Mouse (Mus musculus): ENCODE measurements around the gene Spns3. TPM values are rescaled to one million over a fixed set of nuclear protein-coding genes. Genes with fewer than 3 reads are reported as not detected.

Gene Spns3
- total and polyA plus RNA-seq, 3 experiments, result 0.11 TPM; not detected in 2

DNA sequence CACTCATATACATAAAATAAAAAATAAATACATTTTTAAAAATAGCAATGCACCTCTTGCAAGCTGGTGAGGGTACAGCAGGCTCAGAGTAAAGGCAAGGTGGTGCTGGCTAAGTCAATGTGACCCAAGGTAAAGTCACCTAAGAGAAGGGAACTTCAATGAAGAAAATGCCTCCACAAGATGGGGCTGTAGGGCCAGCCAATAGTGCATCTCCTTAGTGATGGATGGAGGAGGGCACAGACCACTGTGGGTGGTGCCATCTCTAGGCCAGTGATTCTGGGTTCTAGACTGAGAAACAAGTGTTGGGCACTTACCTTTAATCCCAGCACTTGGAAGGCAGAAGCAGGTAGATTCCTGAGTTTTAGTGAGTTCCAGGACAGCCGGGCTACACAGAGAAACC is 23.5 kb upstream of the Spns3 start:
- no peak for ATAC-seq (ENCODE audit: extremely low read depth, insufficient number of reproducible peaks, low FRiP score, poor library complexity, severe bottlenecking)

DNA sequence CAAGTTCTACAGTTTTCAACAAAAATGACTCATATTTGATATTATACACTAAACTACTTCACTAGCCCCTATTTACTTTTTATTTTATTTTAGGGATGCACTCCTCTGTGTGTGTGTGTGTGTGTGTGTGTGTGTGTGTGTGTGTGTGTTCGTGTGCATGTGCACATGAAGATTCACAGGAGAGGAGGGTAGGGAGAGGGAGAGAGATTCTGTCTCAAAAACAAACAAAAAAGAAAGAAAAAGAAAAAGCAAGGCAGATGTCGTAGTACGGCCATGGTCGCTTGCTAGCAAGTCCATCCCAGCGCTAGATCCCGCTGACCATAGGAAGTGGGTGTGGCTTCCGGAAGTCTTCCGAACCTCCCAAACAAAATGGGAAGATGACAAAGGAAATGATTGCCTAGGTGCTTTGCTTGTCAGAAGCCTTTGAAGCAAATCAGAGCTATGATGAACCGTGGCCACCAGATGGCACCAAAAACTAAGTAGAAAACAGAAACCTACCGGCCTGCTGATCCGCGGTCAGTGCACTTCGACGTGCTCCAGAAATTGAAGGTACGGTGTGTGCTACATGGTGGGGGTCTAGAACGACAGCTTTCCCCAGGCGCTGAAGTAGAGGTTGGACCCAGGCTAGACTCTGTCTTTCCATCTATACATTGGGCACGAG is 20.1 kb upstream of the Spns3 start:
- Histone ChIP-seq H3K27me3 (ENCODE audit: insufficient read depth, low read length) (peaks cover 12% of the 10 kb centered on the region), H3K4me1 (ENCODE audit: insufficient read depth, low read depth, low read length) (peaks cover 23% of the 10 kb centered on the region), H3K9me3 (replicated peaks) (no peaks in the 10 kb centered on the region), H3K36me3 (replicated peaks) (no peaks in the 10 kb centered on the region), H3K4me3 (ENCODE audit: low read depth, low read length) (no peak overlapping the region; the same call in 1 of the 2 replicates)
- ATAC-seq (ENCODE audit: extremely low read depth, insufficient number of reproducible peaks, low FRiP score, poor library complexity, severe bottlenecking), result peak; percentile 28; the same call in 1 of the 2 replicates
- TF ChIP-seq TAL1 (conservative IDR thresholded peaks at IDR 0.05; ENCODE audit: low read depth, low read length), result no peak
- peak; percentile 57; the same call in 1 of the 2 replicates for TF ChIP-seq CTCF (IDR thresholded peaks at IDR 0.05; ENCODE audit: low read depth, low read length)
- no peak for TF ChIP-seq GATA2 (IDR thresholded peaks at IDR 0.05; ENCODE audit: borderline replicate concordance, low read depth, low read length)
- peak; percentile 39 for DNase-seq (ENCODE audit: low spot score)

More for the DNA sequence above, 23.5 kb upstream of the Spns3 start:
- Histone ChIP-seq H3K9me3 (replicated peaks) (no peaks in the 10 kb centered on the region), H3K36me3 (replicated peaks) (no peaks in the 10 kb centered on the region), H3K4me3 (ENCODE audit: low read depth, low read length) (no peak overlapping the region), H3K27me3 (ENCODE audit: insufficient read depth, low read length) (peaks cover 27% of the 10 kb centered on the region), H3K4me1 (ENCODE audit: insufficient read depth, low read depth, low read length) (peaks cover 33% of the 10 kb centered on the region)
- TF ChIP-seq POLR2AphosphoS5 (IDR thresholded peaks at IDR 0.05; ENCODE audit: insufficient replicate concordance, low read depth, low read length), result no peak
- DNase-seq (ENCODE audit: low spot score), result no peak

DNA sequence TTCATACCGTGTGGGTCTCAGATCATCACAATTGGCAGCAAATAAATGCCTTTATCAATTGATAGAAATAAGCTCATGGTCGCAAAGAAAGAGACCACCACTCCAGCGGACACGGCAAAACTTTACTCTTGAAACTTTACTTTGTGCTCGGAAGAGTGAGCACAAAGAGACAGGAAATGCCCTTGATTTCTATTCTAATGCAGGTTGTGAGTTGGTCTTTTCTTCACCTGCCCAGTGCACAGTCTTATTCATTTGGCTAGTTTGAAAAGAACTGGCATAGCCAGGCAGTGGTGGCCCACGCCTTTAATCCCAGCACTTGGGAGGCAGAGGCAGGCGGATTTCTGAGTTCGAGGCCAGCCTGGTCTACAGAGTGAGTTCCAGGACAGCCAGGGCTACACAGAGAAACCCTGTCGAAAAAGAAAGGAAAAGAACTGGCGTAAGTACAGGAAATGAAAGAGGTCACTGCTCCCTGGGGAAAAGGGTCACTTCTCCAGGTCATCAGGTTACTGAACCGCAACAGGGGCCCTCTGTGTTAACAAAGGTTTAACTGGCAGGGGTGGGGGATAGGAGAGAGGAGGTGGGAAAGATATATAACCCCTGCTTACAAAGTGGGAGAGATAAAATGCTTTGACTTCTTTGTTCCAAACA is 19.5 kb upstream of the Spns3 start:
- no peak for TF ChIP-seq CTCF (IDR thresholded peaks at IDR 0.05; ENCODE audit: low read depth, low read length)
- TF ChIP-seq GATA1 (IDR thresholded peaks at IDR 0.05; ENCODE audit: borderline replicate concordance, low read length), result no peak
- TF ChIP-seq GATA2 (IDR thresholded peaks at IDR 0.05; ENCODE audit: borderline replicate concordance, low read depth, low read length), result no peak
- no peak for TF ChIP-seq TAL1 (conservative IDR thresholded peaks at IDR 0.05; ENCODE audit: low read depth, low read length)
- TF ChIP-seq POLR2AphosphoS5 (IDR thresholded peaks at IDR 0.05; ENCODE audit: insufficient replicate concordance, low read depth, low read length), result no peak
- peaks cover 12% of the 10 kb centered on the region for H3K27me3 ChIP-seq (ENCODE audit: insufficient read depth, low read length)
- peaks cover 23% of the 10 kb centered on the region for H3K4me1 ChIP-seq (ENCODE audit: insufficient read depth, low read depth, low read length)
- H3K36me3 ChIP-seq (replicated peaks), result no peaks in the 10 kb centered on the region
- DNase-seq (ENCODE audit: low spot score) (no peak), ATAC-seq (ENCODE audit: extremely low read depth, insufficient number of reproducible peaks, low FRiP score, poor library complexity, severe bottlenecking) (no peak)
- no peaks in the 10 kb centered on the region for H3K9me3 ChIP-seq (replicated peaks)
- no peak overlapping the region for H3K4me3 ChIP-seq (ENCODE audit: low read depth, low read length)

DNA sequence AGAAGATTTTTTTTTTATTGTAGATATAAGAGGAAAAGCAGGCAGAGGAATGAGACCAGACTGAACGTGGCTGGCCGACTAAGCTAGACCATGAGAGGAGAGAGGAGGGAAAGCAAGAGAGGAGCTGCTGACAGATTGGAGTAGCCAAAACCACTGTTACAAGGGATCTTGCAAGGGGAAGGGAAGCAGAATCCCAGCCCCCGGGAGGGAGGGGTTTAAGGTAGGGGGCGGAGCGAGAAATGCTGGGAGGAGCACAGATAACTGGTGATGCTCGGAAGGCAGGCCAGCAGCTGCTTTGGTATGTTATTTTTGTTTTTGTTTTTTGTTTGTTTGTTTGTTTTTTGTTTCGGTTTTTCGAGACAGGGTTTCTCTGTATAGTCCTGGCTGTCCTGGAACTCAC is 18.7 kb upstream of the Spns3 start:
- H3K4me3 ChIP-seq (ENCODE audit: low read depth, low read length), result no peak overlapping the region
- peaks cover 25% of the 10 kb centered on the region for H3K4me1 ChIP-seq (ENCODE audit: insufficient read depth, low read depth, low read length)
- TF ChIP-seq GATA1 (IDR thresholded peaks at IDR 0.05; ENCODE audit: borderline replicate concordance, low read length), result no peak
- no peak for TF ChIP-seq GATA2 (IDR thresholded peaks at IDR 0.05; ENCODE audit: borderline replicate concordance, low read depth, low read length)
- no peak for TF ChIP-seq POLR2AphosphoS5 (IDR thresholded peaks at IDR 0.05; ENCODE audit: insufficient replicate concordance, low read depth, low read length)
- TF ChIP-seq CTCF (IDR thresholded peaks at IDR 0.05; ENCODE audit: low read depth, low read length), result no peak
- no peak for TF ChIP-seq TAL1 (conservative IDR thresholded peaks at IDR 0.05; ENCODE audit: low read depth, low read length)
- DNase-seq (ENCODE audit: low spot score) (peak; percentile 37), ATAC-seq (ENCODE audit: extremely low read depth, insufficient number of reproducible peaks, low FRiP score, poor library complexity, severe bottlenecking) (no peak)
- peaks cover 12% of the 10 kb centered on the region for H3K27me3 ChIP-seq (ENCODE audit: insufficient read depth, low read length)
- no peaks in the 10 kb centered on the region for H3K36me3 ChIP-seq (replicated peaks)
- no peaks in the 10 kb centered on the region for H3K9me3 ChIP-seq (replicated peaks)

DNA sequence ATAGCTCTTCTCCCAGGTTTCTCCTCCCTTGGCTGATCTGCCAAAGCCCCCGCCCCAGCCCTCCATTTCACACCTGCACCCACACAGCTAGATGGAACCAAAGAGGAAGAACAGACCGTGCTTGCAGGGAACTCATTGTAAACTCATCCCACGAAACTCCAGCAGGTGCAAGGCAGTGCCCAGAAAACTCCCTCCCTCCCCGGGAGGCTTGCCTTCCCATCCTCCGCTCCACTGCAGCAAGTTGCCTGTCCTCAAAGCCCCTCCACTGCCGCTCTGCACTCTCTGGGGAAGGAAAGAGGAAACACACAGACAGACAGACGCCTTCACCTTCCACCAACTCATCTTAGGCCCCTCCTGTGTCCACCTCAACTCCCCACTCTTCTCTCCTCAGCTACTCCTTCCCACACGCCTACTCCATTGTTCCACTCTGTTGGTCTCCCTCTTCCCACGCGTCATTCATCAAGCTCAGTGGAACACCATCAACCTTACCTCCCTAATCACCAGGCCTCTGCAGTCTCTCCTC is 16.6 kb upstream of the Spns3 start:
- H3K36me3 ChIP-seq (replicated peaks), result no peaks in the 10 kb centered on the region
- H3K9me3 ChIP-seq (replicated peaks), result no peaks in the 10 kb centered on the region
- peaks cover 34% of the 10 kb centered on the region for H3K4me1 ChIP-seq (ENCODE audit: insufficient read depth, low read depth, low read length)
- no peak for ATAC-seq (ENCODE audit: extremely low read depth, insufficient number of reproducible peaks, low FRiP score, poor library complexity, severe bottlenecking)
- H3K27me3 ChIP-seq (ENCODE audit: insufficient read depth, low read length), result peaks cover 16% of the 10 kb centered on the region
- TF ChIP-seq TAL1 (conservative IDR thresholded peaks at IDR 0.05; ENCODE audit: low read depth, low read length), result no peak
- no peak for TF ChIP-seq GATA1 (IDR thresholded peaks at IDR 0.05; ENCODE audit: borderline replicate concordance, low read length)
- no peak for TF ChIP-seq GATA2 (IDR thresholded peaks at IDR 0.05; ENCODE audit: borderline replicate concordance, low read depth, low read length)
- TF ChIP-seq CTCF (IDR thresholded peaks at IDR 0.05; ENCODE audit: low read depth, low read length), result no peak
- TF ChIP-seq POLR2AphosphoS5 (IDR thresholded peaks at IDR 0.05; ENCODE audit: insufficient replicate concordance, low read depth, low read length), result no peak
- DNase-seq (ENCODE audit: low spot score), result no peak
- H3K4me3 ChIP-seq (ENCODE audit: low read depth, low read length), result no peak overlapping the region

DNA sequence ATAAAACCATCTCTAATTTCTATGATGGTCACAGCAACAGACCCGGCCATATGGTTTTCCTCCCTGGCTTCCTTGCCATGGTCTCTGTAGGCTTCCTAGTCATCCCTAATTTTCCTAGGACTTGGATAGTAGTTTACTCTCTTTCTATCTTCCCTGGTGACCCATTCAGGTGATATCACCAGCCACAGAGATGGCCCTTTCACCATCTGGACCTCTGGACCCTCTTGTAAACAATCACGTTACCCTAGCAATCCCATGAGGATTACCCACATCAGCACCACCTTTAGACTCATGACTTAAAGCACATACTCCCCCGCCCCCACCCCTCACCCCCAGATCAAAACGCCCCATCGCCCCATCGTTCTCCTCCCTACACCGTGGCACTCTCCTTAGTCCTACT is 16.0 kb upstream of the Spns3 start:
- ATAC-seq (ENCODE audit: extremely low read depth, insufficient number of reproducible peaks, low FRiP score, poor library complexity, severe bottlenecking), result no peak
- DNase-seq (ENCODE audit: low spot score), result no peak
- Histone ChIP-seq H3K4me3 (ENCODE audit: low read depth, low read length) (no peak overlapping the region), H3K4me1 (ENCODE audit: insufficient read depth, low read depth, low read length) (peaks cover 31% of the 10 kb centered on the region), H3K36me3 (replicated peaks) (no peaks in the 10 kb centered on the region), H3K27me3 (ENCODE audit: insufficient read depth, low read length) (peaks cover 14% of the 10 kb centered on the region), H3K9me3 (replicated peaks) (no peaks in the 10 kb centered on the region)
- no peak for TF ChIP-seq GATA2 (IDR thresholded peaks at IDR 0.05; ENCODE audit: borderline replicate concordance, low read depth, low read length)
- no peak for TF ChIP-seq GATA1 (IDR thresholded peaks at IDR 0.05; ENCODE audit: borderline replicate concordance, low read length)
- no peak for TF ChIP-seq POLR2AphosphoS5 (IDR thresholded peaks at IDR 0.05; ENCODE audit: insufficient replicate concordance, low read depth, low read length)
- TF ChIP-seq CTCF (IDR thresholded peaks at IDR 0.05; ENCODE audit: low read depth, low read length), result no peak
- TF ChIP-seq TAL1 (conservative IDR thresholded peaks at IDR 0.05; ENCODE audit: low read depth, low read length), result no peak
